Mouse (Mus musculus): ENCODE measurements around the gene Nt5c2.

DNA sequence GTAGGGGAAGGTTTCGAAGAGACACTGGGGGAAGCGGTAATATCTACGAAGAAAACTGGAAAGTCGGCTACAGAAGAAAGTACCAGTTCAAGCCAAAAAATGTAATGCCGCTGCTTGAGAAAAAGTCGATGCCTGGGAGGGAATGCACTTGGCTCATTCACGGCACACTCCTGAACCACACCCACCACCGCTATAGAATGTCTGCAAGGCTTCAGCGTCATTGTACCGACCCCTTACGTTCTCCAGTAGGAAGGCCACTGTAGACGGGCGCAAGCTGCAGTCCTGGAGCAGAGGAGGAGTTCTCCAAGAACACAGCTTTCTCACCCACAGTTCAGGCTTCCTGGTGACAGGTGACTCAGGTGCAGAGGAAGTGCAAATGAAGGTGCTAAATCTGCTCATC is 8.6 kb upstream of the Nt5c2 start:
- TF ChIP-seq CTCF (IDR thresholded peaks at IDR 0.05; ENCODE audit: low read depth, low read length), result no peak
- no peak for TF ChIP-seq POLR2A (IDR thresholded peaks at IDR 0.05; ENCODE audit: borderline replicate concordance, low read depth, low read length)
